Mouse (Mus musculus) midbrain, embryonic 16.5 days (tissue): ENCODE data around the gene Malrd1. TPM values are rescaled to one million over a fixed set of nuclear protein-coding genes. Genes with fewer than 3 reads are reported as not detected.
"Not testable (repeated sequence)": the region's sequence is repeated elsewhere in the genome, so short reads cannot be mapped to it uniquely, and the experiment has no call there.

Source experiments
- ATAC-seq: fragments of 200-750 bp; cut with Nextera tagmentation; 2 replicates; pipeline ENCODE4 v1.8.0; 2017; ENCODE audit warnings: moderate TSS enrichment
- H3K27ac ChIP-seq: fragments of 300-500 bp; sonication (generic); 2 replicates; pipeline ENCODE4 v1.5.1; 2014; ENCODE audit warnings: mild to moderate bottlenecking, low read length, mixed read lengths
- H3K27me3 ChIP-seq: fragments of 300-500 bp; sonication (generic); 2 replicates; pipeline ENCODE4 v1.6.1; 2014; ENCODE audit warnings: low read depth, low read length, mixed read lengths; ENCODE audit not compliant: control insufficient read depth, insufficient read depth
- H3K36me3 ChIP-seq: fragments of 300-500 bp; sonication (generic); 2 replicates; pipeline ENCODE4 v1.6.1; 2014; ENCODE audit warnings: mild to moderate bottlenecking, low read length, moderate library complexity, mixed read lengths; ENCODE audit not compliant: control insufficient read depth, insufficient read depth
- H3K4me1 ChIP-seq: fragments of 300-500 bp; sonication (generic); 2 replicates; pipeline ENCODE4 v1.6.1; 2014; ENCODE audit warnings: mild to moderate bottlenecking, low read length, mixed read lengths; ENCODE audit not compliant: control insufficient read depth, insufficient read depth
- H3K4me2 ChIP-seq: fragments of 300-500 bp; sonication (generic); 2 replicates; pipeline ENCODE4 v1.6.1; 2014; ENCODE audit warnings: mild to moderate bottlenecking, low read length, mixed read lengths
- H3K4me3 ChIP-seq: fragments of 300-500 bp; sonication (generic); 2 replicates; pipeline ENCODE4 v1.5.1; 2014; ENCODE audit warnings: low read depth, mild to moderate bottlenecking, low read length, moderate library complexity, mixed read lengths
- H3K9ac ChIP-seq: fragments of 300-500 bp; sonication (generic); 2 replicates; pipeline ENCODE4 v1.6.1; 2014; ENCODE audit warnings: low read depth, low read length, mixed read lengths
- H3K9me3 ChIP-seq: fragments of 300-500 bp; sonication (generic); replicated peaks from 2 replicates; pipeline ENCODE4 v1.6.1; 2014; ENCODE audit warnings: mild to moderate bottlenecking, low read length, mixed read lengths; ENCODE audit not compliant: control insufficient read depth, poor library complexity, severe bottlenecking
- WGBS: fragments of 180-500 bp; shearing (Covaris S2); extraction: QIAGEN DNeasy Blood & Tissue Kit; methylation state at CpG from one replicate; pipeline ENCODE4 v1.1.7; 2014; 5-methylcytosine and 5-hydroxymethylcytosine counted together
- polyA plus RNA-seq: library from polyadenylated mRNA; unstranded; fragments of >200 nt; fragmentation: Nextera tagmentation; extraction: Ambion mirVana; gene quantifications from 2 replicates; pipeline ENCODE4 v1.2.1, GENCODE M21; 2015

Gene Malrd1
- polyA plus RNA-seq, 1 experiment from 2014 or later, result 0.16 TPM

DNA sequence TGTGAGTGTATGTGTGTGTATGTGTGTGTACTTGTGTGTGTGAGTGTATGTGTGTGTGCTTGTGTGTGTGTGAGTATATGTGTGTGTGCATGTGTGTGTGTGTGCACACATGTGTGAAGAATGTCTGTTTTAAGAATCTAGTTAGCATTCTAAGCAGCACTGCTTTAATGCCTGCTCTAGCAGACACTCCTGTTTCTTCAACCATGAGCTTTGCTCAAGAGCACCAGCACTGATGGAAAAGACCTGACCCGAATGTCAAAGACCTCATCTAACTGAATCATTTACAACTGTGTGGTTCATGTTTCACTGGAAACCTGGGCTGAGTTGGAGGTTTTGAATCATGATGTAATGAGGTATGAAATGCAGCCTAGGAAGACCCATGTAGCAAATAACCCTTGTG is 406.1 kb downstream of the Malrd1 start:
- Histone ChIP-seq H3K4me3 (no peak overlapping the region), H3K36me3 (no peaks in the 10 kb centered on the region), H3K27ac (no peak overlapping the region), H3K4me1 (no peaks in the 10 kb centered on the region), H3K27me3 (no peaks in the 10 kb centered on the region), H3K9ac (no peak overlapping the region), H3K9me3 (no peaks in the 10 kb centered on the region), H3K4me2 (no peak overlapping the region)
- 73% methylated on average over 1 of the region's 1 CpGs for WGBS
- peak; percentile 45; the same call in 1 of the 2 replicates for ATAC-seq

DNA sequence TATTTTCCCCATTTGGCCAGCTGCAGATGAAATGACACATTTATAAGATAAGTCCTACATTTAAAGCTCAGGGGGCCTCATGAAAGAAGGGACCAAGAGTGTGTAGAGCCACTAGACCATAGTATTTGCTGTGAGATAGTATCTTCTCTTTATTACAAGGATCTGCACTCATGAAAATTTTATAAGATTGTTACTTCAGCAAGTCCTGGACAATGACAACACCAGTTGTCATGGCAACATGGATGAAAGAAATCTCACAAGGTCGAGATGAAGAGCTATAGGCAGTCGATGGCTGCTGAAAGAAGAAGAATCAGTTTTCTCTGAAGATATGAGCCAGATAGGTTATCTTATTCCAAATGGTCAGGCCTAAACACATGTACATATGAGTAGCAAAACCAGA is 476.6 kb downstream of the Malrd1 start:
- Histone ChIP-seq H3K27ac (no peak overlapping the region), H3K36me3 (no peaks in the 10 kb centered on the region), H3K9ac (no peak overlapping the region), H3K4me2 (no peak overlapping the region), H3K9me3 (no peaks in the 10 kb centered on the region), H3K4me3 (no peak overlapping the region), H3K27me3 (no peaks in the 10 kb centered on the region), H3K4me1 (no peaks in the 10 kb centered on the region)
- 20% methylated on average over 2 of the region's 2 CpGs for WGBS
- no peak for ATAC-seq

DNA sequence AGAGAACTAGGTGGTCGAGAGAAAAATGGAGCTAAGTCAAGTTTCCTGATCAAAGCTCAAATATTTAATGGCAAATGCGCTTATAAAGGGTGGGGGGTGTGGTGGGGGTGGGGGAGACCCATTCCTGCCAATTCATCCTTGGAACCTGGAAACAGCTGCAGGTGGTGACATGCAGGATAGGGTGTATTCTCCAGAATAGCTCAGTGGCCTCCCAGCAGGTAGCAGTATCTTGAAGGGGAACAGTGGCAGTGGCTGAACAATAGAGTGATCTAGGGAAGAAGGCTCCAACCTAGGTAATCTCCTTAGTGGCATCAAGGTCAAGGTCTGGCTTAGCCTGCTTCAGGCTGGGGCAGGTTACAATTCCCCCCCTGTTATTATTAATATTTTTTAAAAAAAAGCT is 490.8 kb downstream of the Malrd1 start:
- WGBS, result 100% methylated on average over 2 of the region's 2 CpGs

DNA sequence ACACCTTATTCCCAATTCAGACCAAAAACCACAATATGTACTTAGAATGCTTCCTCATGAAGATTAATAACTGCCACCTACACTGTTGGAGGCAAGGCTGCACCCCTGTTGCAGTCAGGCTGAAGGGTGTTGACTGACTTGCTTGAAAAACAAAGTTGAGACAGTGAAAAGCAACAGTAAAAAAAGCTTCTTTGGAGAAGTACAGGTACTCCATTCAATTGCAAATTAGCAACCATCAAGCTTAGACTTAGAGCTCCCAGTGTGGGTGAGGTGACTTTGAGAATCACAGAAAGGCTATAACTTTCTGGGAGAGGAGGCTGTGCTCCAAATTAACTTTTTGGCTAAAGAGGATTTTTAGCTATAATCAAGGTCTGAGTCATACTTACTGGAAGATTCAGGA is 491.4 kb downstream of the Malrd1 start:
- not testable (repeated sequence) for ATAC-seq, H3K27me3 ChIP-seq, H3K27ac ChIP-seq, H3K4me3 ChIP-seq, H3K4me1 ChIP-seq, H3K9me3 ChIP-seq, H3K36me3 ChIP-seq, H3K4me2 ChIP-seq, H3K9ac ChIP-seq

More for the DNA sequence above, 490.8 kb downstream of the Malrd1 start:
- H3K4me3 ChIP-seq, H3K4me1 ChIP-seq, H3K9me3 ChIP-seq, H3K27ac ChIP-seq, H3K9ac ChIP-seq, H3K36me3 ChIP-seq, H3K4me2 ChIP-seq, H3K27me3 ChIP-seq, ATAC-seq: not testable (repeated sequence)

DNA sequence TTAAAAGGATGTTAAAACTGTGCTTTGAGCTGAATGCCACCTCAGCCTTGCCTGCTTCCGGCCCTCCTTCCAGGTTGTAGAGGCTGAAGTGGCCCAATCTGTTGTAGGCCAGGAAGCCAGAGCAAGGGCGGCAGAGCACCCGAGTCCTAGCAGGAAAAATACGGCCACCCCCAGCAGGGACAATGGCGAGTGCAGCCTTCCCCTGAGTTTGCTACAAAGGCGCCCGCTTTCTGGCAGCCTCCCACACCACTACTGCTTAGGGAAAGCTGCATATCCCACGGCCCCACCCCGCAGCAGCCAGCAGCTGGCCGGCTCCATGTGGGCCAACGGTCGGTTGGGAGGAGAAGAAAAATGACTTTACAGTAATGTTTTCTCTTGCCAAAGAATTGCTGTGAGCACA is 503.5 kb downstream of the Malrd1 start:
- Histone ChIP-seq H3K36me3 (no peaks in the 10 kb centered on the region), H3K4me1 (no peaks in the 10 kb centered on the region), H3K4me2 (no peak overlapping the region), H3K27ac (no peak overlapping the region), H3K4me3 (no peak overlapping the region), H3K9ac (no peak overlapping the region), H3K27me3 (no peaks in the 10 kb centered on the region), H3K9me3 (no peaks in the 10 kb centered on the region)
- WGBS, result 43% methylated on average over 12 of the region's 12 CpGs
- ATAC-seq, result no peak

DNA sequence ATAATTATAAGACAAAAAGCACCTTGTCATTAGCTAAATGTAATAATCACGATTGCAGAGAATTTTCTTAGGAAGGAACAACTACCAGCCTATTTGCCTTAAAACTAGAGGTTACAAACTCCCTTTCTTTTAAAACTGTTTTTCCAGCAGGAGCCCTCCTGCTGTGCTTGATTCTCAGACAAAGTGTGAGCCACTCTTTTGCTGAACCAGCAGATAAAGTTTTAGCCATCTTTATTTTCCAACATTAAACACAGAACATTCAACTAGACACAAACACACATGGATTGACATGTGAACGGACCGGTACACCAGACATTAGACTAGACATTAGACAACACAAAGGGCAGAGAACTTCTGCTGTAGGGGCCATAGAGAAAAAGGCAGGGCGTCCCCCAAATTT is 505.3 kb downstream of the Malrd1 start:
- Histone ChIP-seq H3K4me3 (no peak overlapping the region), H3K9me3 (no peaks in the 10 kb centered on the region), H3K27ac (no peak overlapping the region), H3K4me2 (no peak overlapping the region), H3K36me3 (no peaks in the 10 kb centered on the region), H3K27me3 (no peaks in the 10 kb centered on the region), H3K9ac (no peak overlapping the region), H3K4me1 (no peaks in the 10 kb centered on the region)
- WGBS, result 48% methylated on average over 4 of the region's 4 CpGs
- no peak for ATAC-seq

DNA sequence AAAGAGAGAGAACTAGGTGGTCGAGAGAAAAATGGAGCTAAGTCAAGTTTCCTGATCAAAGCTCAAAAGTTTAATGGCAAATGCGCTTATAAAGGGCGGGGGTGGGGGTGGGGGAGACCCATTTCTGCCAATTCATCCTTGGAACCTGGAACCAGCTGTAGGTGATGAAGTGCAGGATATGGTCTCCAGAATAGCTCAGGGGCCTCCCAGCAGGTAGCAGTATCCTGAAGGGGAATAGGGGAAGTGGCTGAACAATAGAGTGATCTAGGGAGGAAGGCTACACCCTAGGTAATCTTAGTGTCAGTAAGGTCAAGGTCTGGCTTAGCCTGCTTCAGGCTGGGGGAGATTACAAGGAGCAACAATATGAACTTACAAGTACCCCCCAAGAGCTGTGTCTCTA is 506.5 kb downstream of the Malrd1 start:
- Histone ChIP-seq H3K4me2 (no peak overlapping the region), H3K9me3 (no peaks in the 10 kb centered on the region), H3K4me1 (no peaks in the 10 kb centered on the region), H3K27me3 (no peaks in the 10 kb centered on the region), H3K36me3 (no peaks in the 10 kb centered on the region), H3K9ac (no peak overlapping the region), H3K27ac (no peak overlapping the region), H3K4me3 (no peak overlapping the region)
- no peak for ATAC-seq
- WGBS, result 47% methylated on average over 3 of the region's 3 CpGs

DNA sequence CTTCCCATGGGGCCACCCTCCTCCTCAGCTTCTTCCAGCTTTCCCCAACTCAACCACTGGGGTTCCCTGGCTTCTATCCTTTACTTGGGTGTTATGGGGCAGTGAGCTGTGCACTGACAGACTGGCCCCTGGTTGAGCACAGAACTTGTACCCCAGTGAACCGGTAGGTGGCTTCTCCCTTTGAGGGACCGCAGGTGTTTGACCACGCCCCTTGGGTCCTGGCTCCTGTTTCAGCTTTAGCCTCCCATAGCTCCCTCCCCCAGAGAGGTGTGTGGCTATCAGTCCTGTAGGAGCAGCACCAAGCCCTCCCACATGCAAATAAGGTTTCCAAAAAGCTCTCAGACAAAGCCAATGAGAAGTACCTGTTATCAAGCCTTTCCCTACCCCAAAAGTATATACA is 584.4 kb downstream of the Malrd1 start:
- Histone ChIP-seq H3K9ac (no peak overlapping the region), H3K4me2 (no peak overlapping the region), H3K4me3 (no peak overlapping the region), H3K27me3 (no peaks in the 10 kb centered on the region), H3K9me3 (no peaks in the 10 kb centered on the region), H3K4me1 (no peaks in the 10 kb centered on the region), H3K27ac (no peak overlapping the region), H3K36me3 (no peaks in the 10 kb centered on the region)
- ATAC-seq, result no peak
- WGBS, result 59% methylated on average over 3 of the region's 3 CpGs

DNA sequence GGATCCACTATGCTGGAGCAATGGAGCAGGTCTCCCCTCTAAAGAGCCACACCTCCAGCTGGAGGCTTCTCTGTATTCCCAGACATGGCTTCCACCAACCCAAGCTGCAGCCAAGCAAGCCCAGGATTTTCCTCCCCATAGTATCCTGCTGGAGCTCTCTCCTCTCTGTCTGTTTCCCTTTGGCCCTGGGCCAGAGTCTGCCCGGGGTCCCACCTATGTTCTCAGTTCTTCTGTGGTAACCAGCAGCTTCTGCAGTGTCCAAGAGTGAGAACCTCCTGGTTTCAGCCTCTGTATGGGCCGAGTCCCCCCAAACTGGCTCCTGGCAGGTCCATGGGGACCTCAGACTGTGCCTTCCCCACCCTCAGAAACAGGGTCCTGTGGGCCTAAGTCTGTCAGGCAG is 587.1 kb downstream of the Malrd1 start:
- ATAC-seq, result no peak
- H3K36me3 ChIP-seq, result no peaks in the 10 kb centered on the region
- WGBS, result 83% methylated on average over 2 of the region's 2 CpGs
- H3K27ac ChIP-seq, result no peak overlapping the region
- no peak overlapping the region for H3K9ac ChIP-seq
- no peak overlapping the region for H3K4me3 ChIP-seq
- no peak overlapping the region for H3K4me2 ChIP-seq
- H3K27me3 ChIP-seq, result no peaks in the 10 kb centered on the region
- no peaks in the 10 kb centered on the region for H3K9me3 ChIP-seq
- H3K4me1 ChIP-seq, result no peaks in the 10 kb centered on the region

DNA sequence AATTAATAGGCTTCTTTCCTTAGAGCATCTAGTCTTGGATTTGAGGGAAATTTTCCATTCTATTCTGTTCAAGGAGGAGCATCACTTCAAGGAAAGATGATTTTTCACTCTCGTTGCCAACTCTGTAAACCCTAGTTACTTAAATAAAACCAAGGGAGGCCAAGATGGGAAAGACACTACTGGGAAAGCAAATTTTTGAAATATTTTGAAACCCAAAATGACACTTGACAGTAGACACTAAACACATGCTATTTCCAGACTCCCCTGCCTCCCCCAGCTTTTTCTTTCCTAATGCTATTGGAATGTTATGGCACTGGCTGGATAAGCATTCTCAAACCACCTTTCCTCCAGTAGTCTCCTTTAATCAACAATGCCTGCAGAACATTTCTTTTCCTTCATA is 621.7 kb downstream of the Malrd1 start:
- Histone ChIP-seq H3K4me2 (no peak overlapping the region), H3K9me3 (no peaks in the 10 kb centered on the region), H3K27ac (no peak overlapping the region), H3K27me3 (no peaks in the 10 kb centered on the region), H3K9ac (no peak overlapping the region), H3K4me3 (no peak overlapping the region), H3K36me3 (no peaks in the 10 kb centered on the region), H3K4me1 (no peaks in the 10 kb centered on the region)
- no peak for ATAC-seq
- 93% methylated on average over 1 of the region's 1 CpGs for whole genome bisulfite sequencing
